Mouse (Mus musculus) heart, postnatal 0 days (tissue): ENCODE results near the gene Id3.

Experiments
- CTCF ChIP-seq: IDR thresholded peaks from 2 replicates; pipeline ENCODE4 v1.5.1; 2016; ENCODE audit warnings: antibody characterized with exemption, control low read depth, low read depth
- EP300 ChIP-seq: IDR thresholded peaks from 2 replicates; pipeline ENCODE4 v1.6.1; 2016; ENCODE audit warnings: antibody characterized with exemption, low read depth

GRCm38 (mm10) chr4:136123111-136123791, 20.0 kb upstream of the Id3 start:
- TF ChIP-seq CTCF (no peak), EP300 (no peak)
